ENCODE assay signal across 14 mouse cellular contexts in the genomic region with DNA sequence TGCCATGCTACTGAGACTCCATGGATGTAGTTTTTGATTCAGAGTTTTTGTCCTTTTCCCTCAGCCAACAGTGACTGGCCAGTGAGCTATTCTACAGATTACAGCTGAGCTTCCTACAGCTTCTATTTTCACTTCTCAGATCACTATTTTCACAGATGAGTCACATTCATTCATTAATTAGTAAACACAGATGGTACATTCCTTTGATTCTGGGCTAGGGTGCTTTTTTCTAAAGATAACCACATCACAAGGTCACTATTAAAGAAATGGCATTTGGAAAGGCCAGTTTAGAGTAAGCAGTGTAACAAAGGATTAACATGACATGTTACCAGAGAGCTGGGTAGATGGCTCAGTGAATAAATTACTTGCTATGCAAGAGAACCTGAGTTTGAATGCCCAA.
"Had no signal": no experiment of that assay in that cellular context is flagged by ENCODE, and none has a peak within 500 bp of the region (broad histone marks: within the 10 kb centered on the region; RNA-seq: fewer than 3 reads in every experiment).

No protein-coding gene starts in this region.

- H3K4me1 ChIP-seq: kidney, embryonic 15.5 days; limb, embryonic 13.5 days; midbrain, embryonic 10.5 days; neural tube, embryonic 13.5 days had no signal

- H3K4me2 ChIP-seq: kidney, embryonic 15.5 days; limb, embryonic 13.5 days; neural tube, embryonic 13.5 days had no signal

- H3K9ac ChIP-seq: kidney, embryonic 15.5 days; limb, embryonic 13.5 days; liver, embryonic 14.5 days; neural tube, embryonic 13.5 days had no signal

- H3K9me3 ChIP-seq: kidney, embryonic 15.5 days; limb, embryonic 13.5 days; midbrain, embryonic 10.5 days; neural tube, embryonic 13.5 days had no signal

- H3K27me3 ChIP-seq: kidney, embryonic 15.5 days; limb, embryonic 13.5 days; neural tube, embryonic 13.5 days had no signal

- H3K4me3 ChIP-seq: kidney, embryonic 15.5 days; limb, embryonic 13.5 days; midbrain, embryonic 10.5 days; neural tube, embryonic 13.5 days had no signal

- H3K36me3 ChIP-seq: kidney, embryonic 15.5 days; limb, embryonic 13.5 days; midbrain, embryonic 10.5 days; neural tube, embryonic 13.5 days had no signal

- DNase-seq: kidney, adult 2 months; kidney, postnatal 14 days; left cerebral cortex, postnatal 4 days; lung, adult 18-20 months; lung, postnatal 36 days; right cerebral cortex, adult 18-20 months; right cerebral cortex, postnatal 25 days; thymus, postnatal 4 days had no signal

- H3K27ac ChIP-seq: kidney, embryonic 15.5 days; limb, embryonic 13.5 days; liver, embryonic 14.5 days; midbrain, embryonic 10.5 days; neural tube, embryonic 13.5 days; stomach, postnatal 0 days had no signal
